Mouse (Mus musculus) neural tube, embryonic 15.5 days (tissue): Measurements from ENCODE around the gene Gm20708. TPM values are rescaled to one million over a fixed set of nuclear protein-coding genes. Genes with fewer than 3 reads are reported as not detected.
"Not testable (repeated sequence)": the region's sequence is repeated elsewhere in the genome, so short reads cannot be mapped to it uniquely, and the experiment has no call there.

Experiments
- ATAC-seq: fragments of 200-750 bp; cut with Nextera tagmentation; 2 replicates; pipeline ENCODE4 v1.8.0; 2017; ENCODE audit warnings: mild to moderate bottlenecking, moderate TSS enrichment, moderate library complexity; ENCODE audit not compliant: low FRiP score
- H3K27ac ChIP-seq: fragments of 300-500 bp; sonication (generic); replicated peaks from 2 replicates; pipeline ENCODE4 v1.5.1; 2015; ENCODE audit warnings: mild to moderate bottlenecking, inconsistent platforms
- H3K27me3 ChIP-seq: fragments of 300-500 bp; sonication (generic); replicated peaks from 2 replicates; pipeline ENCODE4 v1.6.1; 2015; ENCODE audit warnings: inconsistent platforms
- H3K36me3 ChIP-seq: fragments of 300-500 bp; sonication (generic); 2 replicates; pipeline ENCODE4 v1.6.1; 2015; ENCODE audit warnings: inconsistent platforms
- H3K4me1 ChIP-seq: fragments of 300-500 bp; sonication (generic); 2 replicates; pipeline ENCODE4 v1.6.1; 2015; ENCODE audit warnings: inconsistent platforms
- H3K4me2 ChIP-seq: fragments of 300-500 bp; sonication (generic); 2 replicates; pipeline ENCODE4 v1.6.1; 2015; ENCODE audit warnings: inconsistent platforms, mild to moderate bottlenecking, moderate library complexity
- H3K4me3 ChIP-seq: fragments of 300-500 bp; sonication (generic); replicated peaks from 2 replicates; pipeline ENCODE4 v1.5.1; 2015; ENCODE audit warnings: mild to moderate bottlenecking, inconsistent platforms
- H3K9ac ChIP-seq: fragments of 300-500 bp; sonication (generic); replicated peaks from 2 replicates; pipeline ENCODE4 v1.6.1; 2015; ENCODE audit warnings: mild to moderate bottlenecking, inconsistent platforms
- H3K9me3 ChIP-seq: fragments of 300-500 bp; sonication (generic); replicated peaks from 2 replicates; pipeline ENCODE4 v1.6.1; 2016; ENCODE audit warnings: inconsistent platforms
- WGBS: fragments of 180-500 bp; shearing (Covaris S2); methylation state at CpG from one replicate; pipeline ENCODE4 v1.1.7; 2015; ENCODE audit warnings: mixed read lengths; 5-methylcytosine and 5-hydroxymethylcytosine counted together
- polyA plus RNA-seq: library from polyadenylated mRNA; unstranded; fragments of >200 nt; fragmentation: Nextera tagmentation; extraction: Ambion mirVana; gene quantifications from 2 replicates; pipeline ENCODE4 v1.2.1, GENCODE M21; 2015

Gm20708 gene
- polyA plus RNA-seq, 1 experiment from 2014 or later = 1.7 TPM

- WGBS = 64% methylated on average over 3 of the region's 3 CpGs
- peaks cover 68% of the 10 kb centered on the region for H3K4me1 ChIP-seq
- H3K27me3 ChIP-seq = no peaks in the 10 kb centered on the region
- H3K4me3 ChIP-seq = no peak overlapping the region
- no peaks in the 10 kb centered on the region for H3K36me3 ChIP-seq
- H3K27ac ChIP-seq = no peak overlapping the region
- no peak overlapping the region for H3K9ac ChIP-seq
- no peaks in the 10 kb centered on the region for H3K9me3 ChIP-seq
- H3K4me2 ChIP-seq = no peak overlapping the region
- ATAC-seq = no peak
These were observed 17.9 kb downstream of the Gm20708 start for GRCm38 (mm10) chr11:117827386-117827785.

GRCm38 (mm10) chr11:117828149-117828887 is 18.9 kb downstream of the Gm20708 start:
- H3K9ac ChIP-seq = no peak overlapping the region
- H3K4me2 ChIP-seq = no peak overlapping the region
- WGBS = 75% methylated on average over 18 of the region's 18 CpGs
- H3K4me3 ChIP-seq = no peak overlapping the region
- no peak for ATAC-seq
- H3K36me3 ChIP-seq = no peaks in the 10 kb centered on the region
- peaks cover 64% of the 10 kb centered on the region for H3K4me1 ChIP-seq
- no peaks in the 10 kb centered on the region for H3K27me3 ChIP-seq
- H3K27ac ChIP-seq = peak overlapping the region; percentile 64
- no peaks in the 10 kb centered on the region for H3K9me3 ChIP-seq

- H3K4me2 ChIP-seq = no peak overlapping the region
- no peaks in the 10 kb centered on the region for H3K36me3 ChIP-seq
- no peaks in the 10 kb centered on the region for H3K27me3 ChIP-seq
- H3K4me3 ChIP-seq = no peak overlapping the region
- no peak for ATAC-seq
- 62% methylated on average over 9 of the region's 9 CpGs for WGBS
- peak overlapping the region; percentile 64 for H3K27ac ChIP-seq
- no peak overlapping the region for H3K9ac ChIP-seq
- peaks cover 60% of the 10 kb centered on the region for H3K4me1 ChIP-seq
- no peaks in the 10 kb centered on the region for H3K9me3 ChIP-seq
These were observed 19.6 kb downstream of the Gm20708 start for GRCm38 (mm10) chr11:117828888-117829604.

- H3K27ac ChIP-seq = no peak overlapping the region
- no peak for ATAC-seq
- no peak overlapping the region for H3K4me2 ChIP-seq
- H3K4me1 ChIP-seq = peaks cover 54% of the 10 kb centered on the region
- H3K9me3 ChIP-seq = no peaks in the 10 kb centered on the region
- 87% methylated on average over 2 of the region's 2 CpGs for WGBS
- H3K27me3 ChIP-seq = no peaks in the 10 kb centered on the region
- H3K4me3 ChIP-seq = no peak overlapping the region
- H3K36me3 ChIP-seq = no peaks in the 10 kb centered on the region
- H3K9ac ChIP-seq = no peak overlapping the region
These were observed 20.3 kb downstream of the Gm20708 start for GRCm38 (mm10) chr11:117829671-117830215.

GRCm38 (mm10) chr11:117830401-117830800 is 20.9 kb downstream of the Gm20708 start:
- ATAC-seq = no peak
- H3K27ac ChIP-seq = no peak overlapping the region
- no peaks in the 10 kb centered on the region for H3K36me3 ChIP-seq
- no peaks in the 10 kb centered on the region for H3K9me3 ChIP-seq
- H3K9ac ChIP-seq = no peak overlapping the region
- peaks cover 47% of the 10 kb centered on the region for H3K4me1 ChIP-seq
- H3K4me3 ChIP-seq = no peak overlapping the region
- H3K27me3 ChIP-seq = no peaks in the 10 kb centered on the region
- H3K4me2 ChIP-seq = no peak overlapping the region
- 68% methylated on average over 9 of the region's 9 CpGs for WGBS

- peak overlapping the region; percentile 60 for H3K4me2 ChIP-seq
- H3K36me3 ChIP-seq = no peaks in the 10 kb centered on the region
- peak overlapping the region; percentile 41 for H3K4me3 ChIP-seq
- 17% methylated on average over 28 of the region's 28 CpGs for WGBS
- H3K27ac ChIP-seq = peak overlapping the region; percentile 71
- H3K27me3 ChIP-seq = no peaks in the 10 kb centered on the region
- ATAC-seq = peak; percentile 81
- H3K9ac ChIP-seq = no peak overlapping the region; the same call in 1 of the 2 replicates
- H3K4me1 ChIP-seq = peaks cover 35% of the 10 kb centered on the region
- H3K9me3 ChIP-seq = no peaks in the 10 kb centered on the region
These were observed 22.9 kb downstream of the Gm20708 start for GRCm38 (mm10) chr11:117832086-117832969.

- not testable (repeated sequence) for H3K36me3 ChIP-seq, H3K4me2 ChIP-seq, H3K27ac ChIP-seq, H3K27me3 ChIP-seq, H3K9me3 ChIP-seq, H3K4me3 ChIP-seq, ATAC-seq, H3K9ac ChIP-seq
- H3K4me1 ChIP-seq = peaks cover 26% of the 10 kb centered on the region
- WGBS = 91% methylated on average over 4 of the region's 6 CpGs
These were observed 24.0 kb downstream of the Gm20708 start for GRCm38 (mm10) chr11:117833509-117833908.

GRCm38 (mm10) chr11:117834086-117834485 is 24.6 kb downstream of the Gm20708 start:
- Histone ChIP-seq H3K9me3 (no peaks in the 10 kb centered on the region), H3K4me3 (no peak overlapping the region), H3K4me1 (peaks cover 20% of the 10 kb centered on the region), H3K4me2 (no peak overlapping the region), H3K36me3 (no peaks in the 10 kb centered on the region), H3K9ac (no peak overlapping the region), H3K27ac (no peak overlapping the region), H3K27me3 (no peaks in the 10 kb centered on the region)
- WGBS = 95% methylated on average over 8 of the region's 8 CpGs
- ATAC-seq = no peak

- H3K4me2 ChIP-seq = peak overlapping the region; percentile 49
- H3K27me3 ChIP-seq = no peaks in the 10 kb centered on the region
- H3K9ac ChIP-seq = 0 out of 2 replicates have a peak overlapping the region, but pooled peaks have one; percentile 3
- H3K36me3 ChIP-seq = no peaks in the 10 kb centered on the region
- 24% methylated on average over 13 of the region's 13 CpGs for WGBS
- H3K27ac ChIP-seq = no peak overlapping the region
- ATAC-seq = no peak
- no peaks in the 10 kb centered on the region for H3K9me3 ChIP-seq
- 0 out of 2 replicates have a peak overlapping the region, but pooled peaks have one; percentile 9 for H3K4me3 ChIP-seq
- peaks cover 14% of the 10 kb centered on the region for H3K4me1 ChIP-seq
These were observed 26.8 kb downstream of the Gm20708 start for GRCm38 (mm10) chr11:117836306-117836705.

- 78% methylated on average over 2 of the region's 2 CpGs for WGBS
- no peak overlapping the region for H3K9ac ChIP-seq
- no peaks in the 10 kb centered on the region for H3K36me3 ChIP-seq
- H3K4me1 ChIP-seq = peaks cover 4% of the 10 kb centered on the region; the same call in 1 of the 2 replicates
- ATAC-seq = no peak
- no peaks in the 10 kb centered on the region for H3K27me3 ChIP-seq
- no peaks in the 10 kb centered on the region for H3K9me3 ChIP-seq
- no peak overlapping the region for H3K4me2 ChIP-seq
- H3K27ac ChIP-seq = no peak overlapping the region
- no peak overlapping the region for H3K4me3 ChIP-seq
These were observed 29.1 kb downstream of the Gm20708 start for GRCm38 (mm10) chr11:117838572-117838971.

GRCm38 (mm10) chr11:117839021-117839420 is 29.6 kb downstream of the Gm20708 start:
- ATAC-seq = no peak
- Histone ChIP-seq H3K4me3 (no peak overlapping the region), H3K4me2 (no peak overlapping the region), H3K9ac (no peak overlapping the region), H3K36me3 (no peaks in the 10 kb centered on the region), H3K27ac (no peak overlapping the region), H3K9me3 (no peaks in the 10 kb centered on the region), H3K4me1 (peaks cover 4% of the 10 kb centered on the region; the same call in 1 of the 2 replicates), H3K27me3 (no peaks in the 10 kb centered on the region)
- 83% methylated on average over 1 of the region's 1 CpGs for WGBS
